Mouse (Mus musculus) heart, adult 8-10 months (tissue): ENCODE measurements around the gene Trarg1. TPM values are rescaled to one million over a fixed set of nuclear protein-coding genes. Genes with fewer than 3 reads are reported as not detected.
"Not testable (repeated sequence)": the region's sequence is repeated elsewhere in the genome, so short reads cannot be mapped to it uniquely, and the experiment has no call there.

ENCODE experiments used
- DNase-seq: peaks from one replicate; pipeline ENCODE4 v3.0.0; 2022; ENCODE audit warnings: low spot score
- total RNA-seq, 4 experiments: library from RNA; stranded (reverse); gene quantifications; 2 replicates each; pipeline ENCODE4 v1.2.4; 2022

The Trarg1 gene
- total RNA-seq = 1 to 10 TPM; 2.6 to 3.6 (median 3.1) TPM

GRCm38 (mm10) chr11:76679508-76679907, at the start of gene Trarg1:
Gene Trarg1 (plus strand): TSS chr11:76679808.
- DNase-seq = not testable (repeated sequence)

DNA sequence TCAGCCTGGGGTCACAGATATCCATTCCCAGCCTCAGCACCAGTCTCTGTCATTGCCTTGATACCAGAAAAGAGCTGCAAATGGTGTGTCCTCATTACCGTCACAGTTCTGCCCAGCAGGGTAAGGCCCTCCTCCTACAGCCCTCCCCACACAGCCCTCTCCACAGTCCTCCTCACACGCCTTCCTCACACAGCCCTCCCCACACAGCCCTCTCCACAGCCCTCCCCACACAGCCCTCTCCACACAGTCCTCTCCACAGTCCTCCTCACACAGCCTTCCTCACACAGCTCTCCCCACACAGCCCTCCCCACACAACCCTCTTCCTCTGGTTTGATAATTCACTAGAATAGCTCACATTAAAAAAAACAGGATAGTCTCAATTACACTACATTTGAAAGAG, 49.6 kb upstream of the Trarg1 start:
- no peak for DNase-seq

- DNase-seq = no peak
Measured at GRCm38 (mm10) chr11:76630487-76630886, 49.1 kb upstream of the Trarg1 start.

DNA sequence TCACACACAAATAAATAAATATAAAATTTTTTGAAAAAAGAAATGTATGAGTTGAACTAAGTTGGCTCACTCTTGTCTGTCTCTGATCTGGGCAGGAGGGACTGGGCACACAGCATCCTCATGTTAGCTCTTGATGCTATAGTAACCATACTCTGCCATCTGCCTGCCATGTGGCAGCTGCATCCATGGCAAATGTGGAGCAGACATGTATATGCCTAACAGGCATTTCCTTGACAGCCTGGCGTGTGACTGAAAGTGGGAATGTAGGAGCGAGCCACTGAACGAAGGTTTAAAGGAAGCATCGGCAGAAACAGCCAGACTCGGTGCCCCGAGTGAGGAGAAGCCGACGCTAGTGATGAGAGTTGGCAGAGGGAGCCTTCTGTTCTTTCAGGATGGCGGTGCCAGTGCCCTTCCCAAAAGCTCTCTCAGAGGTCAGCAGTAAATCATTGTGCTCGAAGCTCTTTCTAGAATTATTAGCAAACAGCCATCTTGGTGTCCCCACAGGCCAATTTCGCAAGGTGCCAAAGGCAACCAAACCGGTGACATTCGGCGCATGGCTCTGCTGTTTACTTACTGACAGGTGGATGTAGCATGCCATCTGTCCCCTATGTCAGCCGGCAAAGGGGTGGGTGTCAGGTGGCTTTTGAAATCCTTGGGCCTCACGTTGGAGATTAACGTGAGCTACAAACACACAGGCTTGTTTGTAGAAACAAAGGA, 40.2 kb upstream of the Trarg1 start:
- DNase-seq = no peak

DNA sequence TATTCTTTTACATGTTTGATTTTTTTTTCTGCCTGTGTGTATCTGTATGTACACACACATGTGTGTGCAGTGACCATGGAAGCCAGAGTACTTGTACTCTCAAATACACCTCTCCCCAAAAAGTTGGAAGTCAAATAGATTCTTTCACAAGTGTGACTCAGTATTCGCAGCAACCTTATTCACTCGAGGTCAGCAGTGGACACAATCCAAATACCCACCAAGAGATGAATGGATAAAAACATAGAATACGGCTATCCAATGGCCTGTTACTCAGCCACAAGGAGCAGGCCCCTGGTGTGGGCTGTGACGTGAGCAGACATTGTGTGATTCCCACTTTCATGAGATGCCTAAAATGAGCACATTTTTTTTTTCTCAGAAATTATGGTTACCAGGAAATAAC, 39.4 kb upstream of the Trarg1 start:
- DNase-seq = no peak

DNA sequence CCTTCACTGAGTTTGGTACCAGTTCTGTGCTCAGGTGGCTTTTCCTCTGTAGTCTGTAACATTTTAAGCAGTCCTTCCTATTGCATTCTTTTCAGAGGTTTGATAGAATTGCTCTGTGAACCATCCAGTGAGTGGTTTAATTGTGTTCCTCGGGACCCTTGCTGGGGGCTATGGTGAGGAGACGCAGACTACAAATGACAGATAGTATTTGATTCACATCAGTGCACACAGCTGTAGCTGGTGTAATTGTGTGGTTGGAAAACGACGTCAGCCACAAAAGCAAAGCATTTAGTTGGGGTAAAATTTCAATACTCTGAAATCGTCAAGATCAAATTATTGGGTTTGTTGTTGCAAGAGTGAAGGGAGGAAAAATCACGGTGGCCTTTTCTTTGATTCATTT, 35.4 kb upstream of the Trarg1 start:
- no peak for DNase-seq

- DNase-seq = no peak
Measured at GRCm38 (mm10) chr11:76645036-76645435, 34.6 kb upstream of the Trarg1 start.

DNA sequence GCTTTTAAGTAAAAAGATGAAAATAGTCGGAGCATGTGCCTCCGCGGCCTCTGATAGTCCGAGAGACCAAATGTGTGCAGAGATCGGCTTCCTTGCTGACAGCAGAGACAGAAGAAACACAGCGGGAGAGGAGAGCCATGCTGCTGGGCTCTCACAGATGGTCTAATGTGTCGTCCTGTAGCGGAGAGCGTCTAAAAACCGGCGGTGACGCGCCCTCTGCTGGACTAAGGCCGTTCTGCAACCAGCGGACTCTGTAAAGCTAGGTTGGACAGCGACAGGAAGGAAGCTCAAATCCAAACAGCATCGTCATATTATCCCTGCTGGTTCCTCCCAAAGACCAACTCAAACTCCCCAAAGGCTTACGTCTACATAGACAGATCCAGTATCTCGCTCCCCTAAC, 33.7 kb upstream of the Trarg1 start:
- DNase-seq = peak; percentile 84

DNA sequence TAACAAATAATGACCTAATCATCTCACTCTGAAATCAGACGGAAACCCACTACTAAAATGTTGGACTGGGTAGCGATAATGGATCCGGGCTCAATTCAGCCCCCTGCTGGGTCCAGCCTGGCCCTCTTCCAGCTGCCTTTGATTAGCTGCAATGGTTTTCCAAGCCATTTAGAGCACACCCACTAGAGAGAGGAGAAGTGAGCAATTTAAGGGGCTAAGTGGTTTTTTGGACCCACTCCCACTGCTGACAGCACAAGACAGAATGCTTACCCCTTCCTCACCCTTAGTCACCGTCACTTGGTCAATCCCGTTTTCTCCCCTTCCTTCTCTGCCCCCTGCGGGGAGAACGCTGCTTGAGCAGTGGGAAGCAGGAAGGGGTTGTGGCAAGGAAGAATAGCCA, 32.5 kb upstream of the Trarg1 start:
- no peak for DNase-seq

DNA sequence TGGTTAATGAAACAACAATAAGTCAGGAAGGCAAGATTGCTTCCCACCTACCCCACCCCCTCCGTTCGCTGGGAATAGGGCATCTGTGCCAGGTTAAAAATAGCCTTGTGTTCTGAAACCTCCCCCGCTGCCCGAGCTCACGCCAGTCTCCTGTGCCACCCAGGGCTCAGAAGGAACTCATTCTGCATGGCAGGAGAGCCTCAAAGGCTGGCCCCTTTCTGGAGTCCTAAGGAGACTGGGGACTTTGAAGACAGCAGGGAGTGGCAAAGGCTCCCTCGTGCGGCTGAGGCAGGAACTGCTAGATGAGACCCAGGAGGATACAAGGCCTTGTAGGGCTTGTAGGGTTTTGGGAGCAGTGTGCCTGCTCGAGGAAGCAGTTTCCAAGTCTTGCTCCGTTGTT, 32.1 kb upstream of the Trarg1 start:
- DNase-seq = peak; percentile 51

GRCm38 (mm10) chr11:76650862-76651560, 28.6 kb upstream of the Trarg1 start:
- DNase-seq = no peak

- no peak for DNase-seq
Measured at GRCm38 (mm10) chr11:76652838-76653334, 26.7 kb upstream of the Trarg1 start.

DNA sequence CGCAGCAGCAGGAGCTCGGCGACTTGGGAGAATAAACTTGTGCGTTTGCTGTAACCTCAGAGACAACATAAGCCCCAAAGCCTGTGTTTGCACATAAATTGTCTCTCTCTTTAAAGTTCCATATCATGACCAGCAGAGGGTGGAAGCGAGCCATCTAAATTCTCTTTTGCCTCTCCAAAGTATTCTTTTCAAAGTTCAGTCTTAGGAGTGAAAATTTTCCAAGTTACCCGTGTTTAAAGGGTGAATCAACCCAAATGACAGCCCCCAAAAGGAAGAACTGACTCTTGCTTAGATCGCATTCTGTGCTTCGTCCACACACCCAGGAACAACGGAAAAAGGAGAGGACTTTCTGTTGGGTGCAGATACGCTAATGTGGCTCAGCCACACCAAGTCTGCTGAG, 24.5 kb upstream of the Trarg1 start:
- peak; percentile 35 for DNase-seq

- no peak for DNase-seq
Measured at GRCm38 (mm10) chr11:76657450-76657970, 22.1 kb upstream of the Trarg1 start.

- no peak for DNase-seq
Measured at GRCm38 (mm10) chr11:76659138-76659930, 20.3 kb upstream of the Trarg1 start.

DNA sequence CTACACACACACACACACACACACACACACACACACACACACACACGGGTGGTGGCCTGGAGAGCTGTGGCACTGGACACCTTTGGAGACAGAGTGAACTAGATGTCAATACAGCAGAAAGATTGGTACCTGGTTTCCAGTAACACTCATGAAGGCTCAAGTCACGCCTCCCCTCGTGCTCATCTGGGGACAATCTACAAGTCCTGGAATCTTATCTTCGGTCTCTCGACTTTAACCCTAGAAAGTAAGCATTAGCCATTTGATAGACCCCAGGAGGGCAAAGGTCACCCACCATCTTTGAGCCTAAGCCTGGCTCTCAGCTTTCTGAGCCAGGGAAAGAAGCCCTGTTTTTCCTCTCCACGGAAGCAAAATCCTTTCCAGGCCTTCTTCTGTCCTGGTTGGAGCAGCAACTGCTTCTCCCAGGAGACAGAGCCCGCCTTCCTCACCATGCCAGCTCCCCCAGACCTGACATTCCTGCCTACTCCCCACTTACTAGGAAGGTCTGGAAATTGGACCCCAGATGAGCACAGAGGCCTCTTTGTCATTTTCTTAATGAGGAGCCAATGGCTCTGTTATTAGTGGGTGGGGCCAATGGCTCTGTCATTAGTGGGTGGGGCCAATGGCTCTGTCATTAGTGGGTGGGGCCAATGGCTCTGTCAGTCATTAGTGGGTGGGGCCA, 17.7 kb upstream of the Trarg1 start:
- no peak for DNase-seq

DNA sequence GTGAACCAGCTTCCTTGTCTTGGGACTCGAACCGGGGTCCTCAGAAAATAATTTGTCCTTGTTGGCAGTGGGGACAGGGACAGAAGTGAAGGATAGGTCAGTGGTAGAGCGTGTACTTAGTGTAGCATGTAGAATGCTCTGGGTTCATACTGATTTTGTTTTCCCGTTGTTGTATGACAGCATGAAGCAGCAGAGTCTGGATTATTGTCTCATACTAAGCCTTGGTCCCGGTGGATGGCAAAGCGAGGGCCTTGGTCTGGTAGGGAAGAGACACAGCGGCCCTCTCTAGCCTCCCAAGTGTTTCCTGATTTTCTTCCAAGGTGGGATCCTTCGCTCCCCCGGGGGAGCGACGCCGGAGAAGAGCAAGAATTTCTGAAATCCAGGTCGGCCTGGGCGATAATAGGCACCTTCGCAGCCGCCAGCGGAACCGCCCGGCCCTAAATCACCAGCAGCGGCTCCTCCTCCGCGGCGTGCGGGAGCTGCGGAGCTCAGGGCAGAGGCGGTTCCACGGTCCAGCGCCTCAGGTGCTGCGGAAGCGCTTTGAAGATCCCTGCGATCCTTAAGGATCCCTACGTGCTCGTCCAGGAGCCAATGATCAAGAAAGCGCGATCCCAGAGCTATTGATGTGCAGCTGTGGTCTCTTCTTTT, 13.5 kb upstream of the Trarg1 start:
- no peak for DNase-seq

GRCm38 (mm10) chr11:76667807-76668206, 11.8 kb upstream of the Trarg1 start:
- DNase-seq = no peak

DNA sequence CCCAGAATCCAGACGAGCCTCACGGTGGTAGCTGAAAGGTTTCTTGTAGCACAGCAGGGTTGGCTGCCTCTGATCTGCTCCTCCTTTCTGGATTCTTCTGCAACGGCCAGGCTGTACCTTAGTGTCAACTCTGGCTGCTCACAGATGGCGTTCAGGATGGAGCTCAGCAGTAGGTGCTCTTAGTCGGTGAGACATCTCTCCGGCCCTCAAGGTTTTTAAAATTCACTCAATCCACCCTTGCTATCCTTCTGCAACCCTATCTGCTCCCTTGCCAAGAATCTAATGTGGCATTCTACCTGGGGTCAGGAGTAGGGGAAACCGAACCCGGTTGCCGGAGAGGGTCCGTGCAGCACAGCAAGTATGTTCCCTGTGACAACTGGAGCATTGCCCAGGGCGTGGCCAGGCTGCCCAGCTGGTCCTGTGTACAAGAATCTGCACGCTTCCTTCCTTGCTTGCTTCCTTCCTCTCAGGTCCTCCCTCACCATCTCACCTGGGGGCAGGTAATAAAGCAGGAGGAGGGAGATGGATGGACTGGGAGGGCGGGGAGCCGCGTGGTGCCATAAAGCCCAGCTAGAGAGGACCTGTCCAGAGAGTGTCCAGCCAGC, 7.6 kb upstream of the Trarg1 start, which contains the start of gene Bhlha9:
TSS of gene Bhlha9 (plus strand) at position 600 of the 605 bp plus-strand sequence.
- no peak for DNase-seq
